Mouse (Mus musculus) heart, adult 2 months (tissue): ENCODE data around the gene Pklr. TPM values are rescaled to one million over a fixed set of nuclear protein-coding genes. Genes with fewer than 3 reads are reported as not detected.

ENCODE experiments used
- DNase-seq, 2 experiments: peaks; one replicate each; pipeline ENCODE4 v3.0.0; 2021
- H3K27ac ChIP-seq: fragments of 200-600 bp; 2 replicates; pipeline ENCODE4 v1.8.1; 2022
- H3K27me3 ChIP-seq: fragments of 200-500 bp; 2 replicates; pipeline ENCODE4 v1.6.1; 2012; ENCODE audit warnings: mild to moderate bottlenecking, low read length, inconsistent platforms, mixed read lengths; ENCODE audit not compliant: control insufficient read depth, insufficient read depth
- H3K36me3 ChIP-seq: fragments of 200-500 bp; 2 replicates; pipeline ENCODE4 v1.6.1; 2012; ENCODE audit warnings: low read length, inconsistent platforms; ENCODE audit not compliant: control insufficient read depth, insufficient read depth
- H3K4me1 ChIP-seq: fragments of 200-500 bp; 2 replicates; pipeline ENCODE4 v1.6.1; 2011; ENCODE audit warnings: low read length; ENCODE audit not compliant: control insufficient read depth, insufficient read depth
- H3K4me3 ChIP-seq: fragments of 200-600 bp; 2 replicates; pipeline ENCODE4 v1.8.1; 2022
- H3K79me2 ChIP-seq: fragments of 200-500 bp; replicated peaks from 2 replicates; pipeline ENCODE4 v1.6.1; 2012; ENCODE audit warnings: mild to moderate bottlenecking, inconsistent platforms, low read length, moderate library complexity, mixed read lengths; ENCODE audit not compliant: control insufficient read depth, insufficient read depth
- H3K9ac ChIP-seq: fragments of 200-500 bp; 2 replicates; pipeline ENCODE4 v1.6.1; 2012; ENCODE audit warnings: low read depth, mild to moderate bottlenecking, control low read depth, inconsistent platforms, low read length, mixed read lengths
- CTCF ChIP-seq: fragments of 200-600 bp; IDR thresholded peaks from 2 replicates; pipeline ENCODE4 v1.8.1; 2022; ENCODE audit warnings: antibody characterized with exemption, mild to moderate bottlenecking, moderate library complexity
- EP300 ChIP-seq: fragments of 200-500 bp; IDR thresholded peaks from 2 replicates; pipeline ENCODE4 v1.6.1; 2011; ENCODE audit warnings: low read depth, low read length, control low read depth; ENCODE audit not compliant: insufficient read depth
- POLR2A ChIP-seq: fragments of 200-500 bp; IDR thresholded peaks from 2 replicates; pipeline ENCODE4 v1.6.1; 2011; ENCODE audit warnings: mild to moderate bottlenecking, low read depth, low read length, control low read depth; ENCODE audit not compliant: insufficient read depth
- WGBS: fragments of 180-500 bp; shearing (Covaris S2); methylation state at CpG from one replicate; pipeline ENCODE4 v1.1.7; 2018; 5-methylcytosine and 5-hydroxymethylcytosine counted together
- intact Hi-C: fragments of 180-260 bp; cut with DNase I; formaldehyde crosslinking; loops from one replicate; pipeline ENCODE4 v1.15.1; 2025
- polyA plus RNA-seq: library from polyadenylated mRNA; depleted of rRNA; stranded (reverse); fragments of >200 nt; gene quantifications from 2 replicates; pipeline ENCODE4 v1.2.3, GENCODE M21; 2012
- total RNA-seq, 2 experiments: library from RNA; stranded (reverse); gene quantifications; 2 replicates each; pipeline ENCODE4 v1.2.3; 2021

Gene Pklr
- total and polyA plus RNA-seq, 3 experiments: 0.06 TPM; not detected in 2

- H3K27me3 ChIP-seq: no peaks in the 10 kb centered on the region
- DNase-seq: no peak
- H3K79me2 ChIP-seq: no peaks in the 10 kb centered on the region
- no peak overlapping the region for H3K9ac ChIP-seq
- H3K36me3 ChIP-seq: no peaks in the 10 kb centered on the region
- no peak overlapping the region for H3K4me3 ChIP-seq
- 56% methylated on average over 4 of the region's 4 CpGs for WGBS
- H3K4me1 ChIP-seq: no peaks in the 10 kb centered on the region
- no peak overlapping the region for H3K27ac ChIP-seq
- intact Hi-C loops: no loop called here
- TF ChIP-seq POLR2A: no peak
- TF ChIP-seq EP300: no peak
- TF ChIP-seq CTCF: no peak
These were observed 4.1 kb upstream of the Pklr start for GRCm38 (mm10) chr3:89131816-89132215.

- Histone ChIP-seq H3K27ac (no peak overlapping the region), H3K79me2 (no peaks in the 10 kb centered on the region), H3K36me3 (no peaks in the 10 kb centered on the region), H3K4me3 (0 out of 2 replicates have a peak overlapping the region, but pooled peaks have one; percentile 16), H3K9ac (no peak overlapping the region), H3K4me1 (no peaks in the 10 kb centered on the region), H3K27me3 (no peaks in the 10 kb centered on the region)
- intact Hi-C loops: no loop called here
- no peak for TF ChIP-seq POLR2A
- peak; percentile 48 for TF ChIP-seq CTCF
- no peak for TF ChIP-seq EP300
- peak in 1 of 2 experiments; percentile 31 for DNase-seq
- 16% methylated on average over 30 of the region's 30 CpGs for WGBS
These were observed 3.5 kb upstream of the Pklr start for GRCm38 (mm10) chr3:89132285-89133062.

- Histone ChIP-seq H3K79me2 (no peaks in the 10 kb centered on the region), H3K4me3 (no peak overlapping the region), H3K27me3 (no peaks in the 10 kb centered on the region), H3K4me1 (no peaks in the 10 kb centered on the region), H3K27ac (no peak overlapping the region), H3K9ac (no peak overlapping the region), H3K36me3 (no peaks in the 10 kb centered on the region)
- WGBS: 58% methylated on average over 7 of the region's 7 CpGs
- no peak for DNase-seq
- intact Hi-C loops: no loop called here
- TF ChIP-seq POLR2A (no peak), EP300 (no peak), CTCF (no peak)
These were observed 2.9 kb upstream of the Pklr start for GRCm38 (mm10) chr3:89133063-89133450.

- H3K27ac ChIP-seq: no peak overlapping the region
- no peaks in the 10 kb centered on the region for H3K27me3 ChIP-seq
- no peaks in the 10 kb centered on the region for H3K4me1 ChIP-seq
- TF ChIP-seq EP300 (no peak), POLR2A (no peak), CTCF (no peak)
- intact Hi-C loops: no loop called here
- H3K79me2 ChIP-seq: no peaks in the 10 kb centered on the region
- WGBS: 77% methylated on average over 1 of the region's 1 CpGs
- DNase-seq: no peak
- H3K4me3 ChIP-seq: no peak overlapping the region
- H3K36me3 ChIP-seq: no peaks in the 10 kb centered on the region
- no peak overlapping the region for H3K9ac ChIP-seq
These were observed 2.2 kb upstream of the Pklr start for GRCm38 (mm10) chr3:89133752-89134151.

- H3K4me1 ChIP-seq: no peaks in the 10 kb centered on the region
- H3K79me2 ChIP-seq: no peaks in the 10 kb centered on the region
- 48% methylated on average over 9 of the region's 9 CpGs for WGBS
- intact Hi-C loops: no loop called here
- no peak overlapping the region for H3K9ac ChIP-seq
- H3K27ac ChIP-seq: no peak overlapping the region
- no peaks in the 10 kb centered on the region for H3K36me3 ChIP-seq
- no peak for DNase-seq
- H3K27me3 ChIP-seq: no peaks in the 10 kb centered on the region
- H3K4me3 ChIP-seq: no peak overlapping the region
- TF ChIP-seq POLR2A (no peak), CTCF (no peak), EP300 (no peak)
These were observed 423 bp downstream of the Pklr start for GRCm38 (mm10) chr3:89136365-89136764.

- H3K27ac ChIP-seq: no peak overlapping the region
- peaks cover 8% of the 10 kb centered on the region for H3K27me3 ChIP-seq
- TF ChIP-seq EP300 (no peak), POLR2A (no peak), CTCF (no peak)
- intact Hi-C loops: no loop called here
- DNase-seq: no peak
- no peaks in the 10 kb centered on the region for H3K79me2 ChIP-seq
- WGBS: 71% methylated on average over 10 of the region's 10 CpGs
- no peak overlapping the region for H3K9ac ChIP-seq
- H3K4me3 ChIP-seq: no peak overlapping the region
- H3K4me1 ChIP-seq: no peaks in the 10 kb centered on the region
- no peaks in the 10 kb centered on the region for H3K36me3 ChIP-seq
These were observed 8.9 kb downstream of the Pklr start for GRCm38 (mm10) chr3:89144821-89145220.
